Mouse (Mus musculus) ES-E14 (cell line): ENCODE data around the gene Vmo1. TPM values are rescaled to one million over a fixed set of nuclear protein-coding genes. Genes with fewer than 3 reads are reported as not detected.

Experiments used
- DNase-seq: peaks from one replicate; pipeline ENCODE4 v3.0.0-alpha.2; 2013; ENCODE audit warnings: low read depth, low spot score
- H3K27ac ChIP-seq: 2 replicates; pipeline ENCODE4 v1.5.1; 2012; ENCODE audit warnings: low read depth, mild to moderate bottlenecking, low read length, moderate library complexity, mixed read lengths; ENCODE audit not compliant: poor library complexity, insufficient read depth, severe bottlenecking
- H3K36me3 ChIP-seq: 2 replicates; pipeline ENCODE4 v1.6.1; 2012; ENCODE audit warnings: mild to moderate bottlenecking, low read length, moderate library complexity, mixed read lengths; ENCODE audit not compliant: control insufficient read depth, poor library complexity, insufficient read depth, severe bottlenecking
- H3K4me1 ChIP-seq, 2 experiments: fragments of 150-350 bp in 1 of 2; sonication (generic) in 1 of 2; 2 replicates each; pipeline ENCODE4 v1.6.1; 2012; ENCODE audit warnings: low read length in 2 of 2, mild to moderate bottlenecking in 1 of 2, mixed read lengths in 1 of 2; ENCODE audit not compliant: control insufficient read depth in 2 of 2, insufficient read depth in 2 of 2, poor library complexity in 1 of 2
- H3K4me3 ChIP-seq, 2 experiments: fragments of 150-350 bp in 1 of 2; sonication (generic) in 1 of 2; 2 replicates each; pipeline ENCODE4 v1.5.1; 2012; ENCODE audit warnings: low read length in 2 of 2, low read depth in 1 of 2, mild to moderate bottlenecking in 1 of 2, mixed read lengths in 1 of 2; ENCODE audit not compliant: insufficient read depth in 1 of 2, poor library complexity in 1 of 2, severe bottlenecking in 1 of 2
- H3K9ac ChIP-seq: 2 replicates; pipeline ENCODE4 v1.6.1; 2012; ENCODE audit warnings: low read depth, mild to moderate bottlenecking, low read length, mixed read lengths; ENCODE audit not compliant: poor library complexity, insufficient read depth, severe bottlenecking
- H3K9me3 ChIP-seq: fragments of 150-350 bp; sonication (generic); 2 replicates; pipeline ENCODE4 v1.6.1; 2012; ENCODE audit warnings: low read depth, mild to moderate bottlenecking, low read length; ENCODE audit not compliant: control insufficient read depth, insufficient read depth
- CHD2 ChIP-seq: IDR thresholded peaks from 2 replicates; pipeline ENCODE4 v1.6.1; 2014; ENCODE audit warnings: mild to moderate bottlenecking, low read depth, low read length, inconsistent platforms
- HCFC1 ChIP-seq: IDR thresholded peaks from 2 replicates; pipeline ENCODE4 v1.6.1; 2012; ENCODE audit warnings: low read length, inconsistent platforms, borderline replicate concordance; ENCODE audit not compliant: insufficient read depth
- MAFK ChIP-seq: IDR thresholded peaks from 2 replicates; pipeline ENCODE4 v1.6.1; 2014; ENCODE audit warnings: mild to moderate bottlenecking, low read depth, low read length, inconsistent platforms; ENCODE audit not compliant: insufficient read depth
- ZC3H11A ChIP-seq: IDR thresholded peaks from 2 replicates; pipeline ENCODE4 v1.6.1; 2012; ENCODE audit warnings: low read depth, mild to moderate bottlenecking, inconsistent platforms, low read length, borderline replicate concordance
- ZNF384 ChIP-seq: IDR thresholded peaks from 2 replicates; pipeline ENCODE4 v1.6.1; 2012; ENCODE audit warnings: low read depth, low read length, inconsistent platforms
- in situ Hi-C, 2 experiments: fragments of 600-800 bp; cut with MboI; formaldehyde crosslinking; loops; one replicate each; pipeline ENCODE4 v1.15.1; 2025; ENCODE audit warnings: low sequenced_read_pairs in 2 of 2, inconsistent platforms in 1 of 2; ENCODE audit not compliant: unreplicated experiment in 2 of 2
- total RNA-seq: library from RNA; depleted of rRNA; stranded (reverse); fragments of 300-350 nt; gene quantifications from 2 replicates; pipeline ENCODE4 v1.2.3, GENCODE M21; 2012

Vmo1 gene
- total RNA-seq, 1 experiment = not detected

DNA sequence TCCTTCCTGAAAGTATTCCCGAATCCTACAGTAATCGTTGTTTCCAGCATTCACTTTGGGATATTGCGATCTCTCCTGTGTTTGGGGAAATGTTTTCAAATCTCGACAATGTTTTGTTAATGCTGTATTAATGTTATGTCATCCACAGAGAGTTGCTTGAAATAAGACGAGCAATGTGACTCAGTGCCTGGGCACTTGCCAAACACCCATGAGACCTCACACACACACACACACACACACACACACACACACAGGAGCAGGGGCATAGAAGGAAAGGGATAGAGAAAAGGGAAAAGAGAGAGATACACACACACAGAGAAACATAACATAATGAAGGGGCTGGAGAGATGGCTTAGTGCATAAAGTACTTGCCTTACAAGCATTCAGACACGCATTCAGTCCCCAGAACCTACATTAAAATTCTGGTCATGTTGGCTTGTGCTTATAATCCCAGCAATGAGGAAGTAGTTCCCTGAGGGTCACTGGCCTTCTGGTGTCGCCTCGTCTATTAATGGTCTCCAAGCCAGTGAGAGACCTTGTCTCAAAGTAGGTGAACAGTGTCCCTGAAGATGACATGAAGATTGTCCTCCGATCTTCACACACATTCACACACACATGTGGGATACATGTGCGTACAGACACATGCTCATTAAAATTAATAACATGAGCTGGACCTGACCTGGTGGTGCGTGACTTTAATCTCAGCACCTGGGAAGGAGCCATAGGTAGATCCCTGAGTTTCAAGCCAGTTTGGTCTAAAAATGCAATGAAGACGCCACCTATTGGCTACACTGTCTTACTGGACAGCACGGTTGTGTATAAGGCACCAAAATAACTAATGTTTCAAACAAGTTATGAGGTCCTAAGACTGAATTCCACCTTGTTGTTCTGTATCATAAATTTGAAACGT, 14.6 kb downstream of the Vmo1 start:
- H3K4me3 ChIP-seq = no peak overlapping the region
- no peak overlapping the region for H3K9ac ChIP-seq
- H3K36me3 ChIP-seq = no peaks in the 10 kb centered on the region
- in situ Hi-C loops = loop anchor here in 1 of 2 experiments (5.0 kb wide), 1 partner anchor 83 kb away; no protein-coding TSS in a partner anchor
- H3K27ac ChIP-seq = no peak overlapping the region
- H3K4me1 ChIP-seq = peaks cover 0 to 2% of the 10 kb centered on the region in 2 experiments; a peak in 2 of 4 replicates
- H3K9me3 ChIP-seq = no peaks in the 10 kb centered on the region
- TF ChIP-seq MAFK = no peak
- TF ChIP-seq HCFC1 = no peak
- DNase-seq = no peak

DNA sequence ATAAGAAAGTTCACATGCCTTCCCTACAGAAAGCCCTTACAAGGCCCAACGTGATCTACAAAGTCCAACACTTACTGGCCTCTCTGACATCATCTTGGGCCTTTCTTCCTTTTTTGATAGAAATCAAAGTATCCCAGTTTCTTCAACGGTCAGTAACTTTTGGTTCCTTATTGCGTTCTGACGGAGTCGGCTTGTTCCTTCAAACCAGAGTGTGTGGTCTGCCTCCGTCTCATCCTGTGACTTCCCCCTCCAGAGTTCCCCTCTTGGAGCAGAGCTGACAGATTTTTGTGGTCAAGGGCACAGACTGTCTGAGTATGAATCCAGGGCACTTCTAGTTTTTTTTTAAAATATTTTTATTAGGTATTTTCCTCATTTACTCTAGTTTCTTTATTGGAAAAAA, 24.7 kb downstream of the Vmo1 start:
- H3K27ac ChIP-seq = no peak overlapping the region
- no peaks in the 10 kb centered on the region for H3K9me3 ChIP-seq
- no peak overlapping the region for H3K4me3 ChIP-seq
- TF ChIP-seq MAFK (no peak), HCFC1 (no peak), ZNF384 (no peak), ZC3H11A (no peak), CHD2 (no peak)
- no peak overlapping the region for H3K9ac ChIP-seq
- no peaks in the 10 kb centered on the region for H3K4me1 ChIP-seq
- no peaks in the 10 kb centered on the region for H3K36me3 ChIP-seq
- in situ Hi-C loops = no loop called here
- no peak for DNase-seq

DNA sequence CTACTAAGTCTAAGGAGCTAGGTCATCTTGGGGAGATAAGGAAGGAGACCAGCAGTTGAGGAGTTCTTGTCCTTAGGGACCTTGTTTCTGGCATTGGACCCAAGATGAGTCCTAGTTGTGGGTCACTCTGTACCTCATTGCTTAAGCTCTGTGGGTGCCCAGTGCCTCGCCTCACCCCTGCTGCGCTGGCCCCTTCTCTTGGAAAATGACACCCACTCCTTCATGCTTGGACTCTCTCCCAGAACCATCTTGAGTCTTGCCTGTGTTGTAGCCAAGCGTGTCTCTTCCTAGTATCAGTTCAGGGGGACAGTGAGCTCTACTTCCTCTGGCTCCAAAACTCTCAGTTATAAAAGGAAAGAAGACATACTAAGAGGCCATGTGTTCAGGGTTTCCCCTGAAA, 25.3 kb downstream of the Vmo1 start:
- Histone ChIP-seq H3K36me3 (no peaks in the 10 kb centered on the region), H3K4me3 (no peak overlapping the region), H3K9me3 (no peaks in the 10 kb centered on the region), H3K27ac (no peak overlapping the region), H3K4me1 (no peaks in the 10 kb centered on the region), H3K9ac (no peak overlapping the region)
- in situ Hi-C loops = no loop called here
- no peak for DNase-seq
- TF ChIP-seq ZNF384 (no peak), HCFC1 (no peak), ZC3H11A (no peak), MAFK (no peak), CHD2 (no peak)

DNA sequence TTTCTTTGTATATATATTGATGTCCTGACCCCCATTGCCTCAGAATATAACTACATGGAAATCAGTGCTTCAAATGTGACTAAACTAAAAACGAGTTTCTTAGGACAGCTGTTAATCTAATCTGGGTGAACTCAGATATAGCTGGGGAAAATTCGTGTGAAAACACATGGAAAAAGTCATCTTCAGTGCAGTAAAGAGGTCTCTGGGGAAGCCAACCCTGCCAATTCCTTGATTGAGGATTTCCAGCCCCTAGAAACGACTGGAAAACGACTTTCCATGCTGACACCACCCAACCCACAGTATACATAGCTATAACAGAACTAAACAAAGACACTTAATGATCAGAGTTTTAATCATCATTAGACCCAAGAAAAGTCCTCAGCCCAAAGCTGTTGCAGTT, 26.6 kb downstream of the Vmo1 start:
- TF ChIP-seq CHD2 (no peak), HCFC1 (no peak), ZNF384 (no peak), MAFK (no peak), ZC3H11A (no peak)
- Histone ChIP-seq H3K36me3 (no peaks in the 10 kb centered on the region), H3K27ac (no peak overlapping the region), H3K4me1 (no peaks in the 10 kb centered on the region; a peak in 1 of 4 replicates), H3K9ac (no peak overlapping the region), H3K9me3 (no peaks in the 10 kb centered on the region), H3K4me3 (no peak overlapping the region)
- DNase-seq = no peak
- in situ Hi-C loops = no loop called here

DNA sequence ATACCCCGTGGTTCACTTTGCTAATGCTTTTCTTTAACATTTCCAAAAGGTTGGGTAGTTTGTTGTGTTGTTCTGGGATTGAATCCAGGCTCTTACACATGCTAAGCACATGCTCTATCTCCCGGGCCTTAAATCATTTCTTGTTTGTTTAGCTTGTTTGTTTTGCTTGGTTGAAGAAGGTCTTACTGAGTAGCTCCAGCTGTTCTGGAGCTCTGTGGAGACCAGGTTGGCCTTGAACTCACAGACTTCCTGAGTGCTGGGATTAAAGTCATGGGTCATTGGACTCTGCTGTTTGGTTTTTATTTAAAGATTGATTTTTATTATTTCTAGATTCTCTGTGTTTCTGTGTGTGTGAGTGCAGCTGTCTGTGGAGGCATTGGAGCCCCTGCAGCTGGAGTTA, 28.9 kb downstream of the Vmo1 start:
- in situ Hi-C loops = no loop called here
- TF ChIP-seq ZNF384 (no peak), CHD2 (no peak), ZC3H11A (no peak), HCFC1 (no peak)

More for the DNA sequence above, 28.9 kb downstream of the Vmo1 start:
- DNase-seq = no peak
- Histone ChIP-seq H3K4me3 (no peak overlapping the region), H3K9ac (no peak overlapping the region), H3K9me3 (no peaks in the 10 kb centered on the region), H3K27ac (no peak overlapping the region), H3K36me3 (no peaks in the 10 kb centered on the region), H3K4me1 (no peaks in the 10 kb centered on the region; a peak in 1 of 4 replicates)
